Mouse (Mus musculus): ENCODE results near the gene Pxn. TPM values are rescaled to one million over a fixed set of nuclear protein-coding genes. Genes with fewer than 3 reads are reported as not detected.
A peak's percentile ranks its signal among the peaks of the same experiment; 100 is the strongest.

Gene Pxn
- total and polyA plus RNA-seq, 2 experiments from 2014 or later = 18.0 to 41.0 TPM

GRCm38 (mm10) chr5:115525943-115526342, 19.5 kb downstream of the Pxn start:
- peaks cover 30% of the 10 kb centered on the region for H3K4me1 ChIP-seq (ENCODE audit: insufficient read depth, low read length)
- ATAC-seq = no peak
- no peak for TF ChIP-seq CTCF (IDR thresholded peaks at IDR 0.05; ENCODE audit: low read depth)
- 57% methylated on average over 9 of the region's 9 CpGs for WGBS
- H3K4me3 ChIP-seq (ENCODE audit: low read length) = no peak overlapping the region
- no peak for DNase-seq (ENCODE audit: low spot score)
- no peaks in the 10 kb centered on the region for H3K36me3 ChIP-seq (ENCODE audit: insufficient read depth, low read length)
- H3K9ac ChIP-seq (replicated peaks; ENCODE audit: low read length) = no peak overlapping the region
- H3K4me2 ChIP-seq (ENCODE audit: low read depth, low read length) = no peak overlapping the region
- no peaks in the 10 kb centered on the region for H3K9me3 ChIP-seq (ENCODE audit: low read length)
- H3K27ac ChIP-seq = peak overlapping the region; percentile 11; the same call in 1 of the 2 replicates
- no peaks in the 10 kb centered on the region for H3K27me3 ChIP-seq (ENCODE audit: insufficient read depth, low read length)

GRCm38 (mm10) chr5:115526456-115527202, 20.2 kb downstream of the Pxn start:
- no peak for DNase-seq (ENCODE audit: low spot score)
- no peak overlapping the region for H3K4me2 ChIP-seq (ENCODE audit: low read depth, low read length)
- H3K36me3 ChIP-seq (ENCODE audit: insufficient read depth, low read length) = no peaks in the 10 kb centered on the region
- no peaks in the 10 kb centered on the region for H3K27me3 ChIP-seq (ENCODE audit: insufficient read depth, low read length)
- H3K4me3 ChIP-seq (ENCODE audit: low read length) = no peak overlapping the region
- ATAC-seq = no peak
- no peak overlapping the region; the same call in 1 of the 2 replicates for H3K27ac ChIP-seq
- peaks cover 37% of the 10 kb centered on the region for H3K4me1 ChIP-seq (ENCODE audit: insufficient read depth, low read length)
- no peaks in the 10 kb centered on the region for H3K9me3 ChIP-seq (ENCODE audit: low read length)
- 83% methylated on average over 17 of the region's 17 CpGs for WGBS
- no peak overlapping the region for H3K9ac ChIP-seq (replicated peaks; ENCODE audit: low read length)
- TF ChIP-seq CTCF (IDR thresholded peaks at IDR 0.05; ENCODE audit: low read depth) = no peak

GRCm38 (mm10) chr5:115528128-115528527, 21.7 kb downstream of the Pxn start:
- peaks cover 46% of the 10 kb centered on the region for H3K4me1 ChIP-seq (ENCODE audit: insufficient read depth, low read length)
- H3K9ac ChIP-seq (replicated peaks; ENCODE audit: low read length) = no peak overlapping the region
- H3K4me3 ChIP-seq (ENCODE audit: low read length) = no peak overlapping the region
- no peaks in the 10 kb centered on the region for H3K9me3 ChIP-seq (ENCODE audit: low read length)
- 87% methylated on average over 5 of the region's 5 CpGs for WGBS
- H3K27me3 ChIP-seq (ENCODE audit: insufficient read depth, low read length) = no peaks in the 10 kb centered on the region
- H3K4me2 ChIP-seq (ENCODE audit: low read depth, low read length) = no peak overlapping the region
- TF ChIP-seq CTCF (IDR thresholded peaks at IDR 0.05; ENCODE audit: low read depth) = no peak
- no peaks in the 10 kb centered on the region for H3K36me3 ChIP-seq (ENCODE audit: insufficient read depth, low read length)
- ATAC-seq (no peak), DNase-seq (ENCODE audit: low spot score) (no peak)
- no peak overlapping the region for H3K27ac ChIP-seq

DNA sequence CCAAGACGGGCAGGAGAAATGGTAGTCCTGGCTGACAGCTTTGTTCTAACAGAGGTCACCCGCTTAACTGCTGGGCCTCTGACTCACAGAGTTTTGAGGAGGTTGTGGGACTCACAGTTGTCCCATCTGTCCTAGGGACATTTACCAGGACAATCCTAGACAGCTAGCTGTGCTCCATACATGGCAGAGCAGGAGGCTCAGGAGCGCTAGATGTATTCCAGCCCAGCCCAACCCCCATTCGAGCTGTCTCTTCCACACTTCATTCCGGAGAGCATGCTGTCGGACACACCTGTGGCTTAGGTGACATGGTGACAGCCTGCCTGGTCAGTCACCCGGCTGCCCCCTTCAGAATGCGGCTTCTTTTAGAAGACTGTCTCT, 22.9 kb downstream of the Pxn start:
- H3K9me3 ChIP-seq (ENCODE audit: low read length) = no peaks in the 10 kb centered on the region
- no peak overlapping the region for H3K4me3 ChIP-seq (ENCODE audit: low read length)
- no peak for TF ChIP-seq CTCF (IDR thresholded peaks at IDR 0.05; ENCODE audit: low read depth)
- DNase-seq (ENCODE audit: low spot score) (no peak), ATAC-seq (no peak)
- peak overlapping the region; percentile 66 for H3K27ac ChIP-seq
- no peaks in the 10 kb centered on the region for H3K27me3 ChIP-seq (ENCODE audit: insufficient read depth, low read length)
- no peak overlapping the region for H3K4me2 ChIP-seq (ENCODE audit: low read depth, low read length)
- no peak overlapping the region for H3K9ac ChIP-seq (replicated peaks; ENCODE audit: low read length)
- peaks cover 44% of the 10 kb centered on the region for H3K4me1 ChIP-seq (ENCODE audit: insufficient read depth, low read length)
- H3K36me3 ChIP-seq (ENCODE audit: insufficient read depth, low read length) = no peaks in the 10 kb centered on the region
- 67% methylated on average over 8 of the region's 8 CpGs for WGBS

- no peak overlapping the region for H3K9ac ChIP-seq (replicated peaks; ENCODE audit: low read length)
- H3K4me2 ChIP-seq (ENCODE audit: low read depth, low read length) = 0 out of 2 replicates have a peak overlapping the region, but pooled peaks have one; percentile 5
- no peak overlapping the region for H3K4me3 ChIP-seq (ENCODE audit: low read length)
- H3K4me1 ChIP-seq (ENCODE audit: insufficient read depth, low read length) = peaks cover 41% of the 10 kb centered on the region
- 38% methylated on average over 5 of the region's 7 CpGs for WGBS
- H3K36me3 ChIP-seq (ENCODE audit: insufficient read depth, low read length) = no peaks in the 10 kb centered on the region
- no peaks in the 10 kb centered on the region for H3K27me3 ChIP-seq (ENCODE audit: insufficient read depth, low read length)
- TF ChIP-seq CTCF (IDR thresholded peaks at IDR 0.05; ENCODE audit: low read depth) = no peak
- DNase-seq (ENCODE audit: low spot score) (no peak), ATAC-seq (no peak)
- H3K9me3 ChIP-seq (ENCODE audit: low read length) = no peaks in the 10 kb centered on the region
- H3K27ac ChIP-seq = peak overlapping the region; percentile 66
Observed at GRCm38 (mm10) chr5:115529742-115530446, 23.4 kb downstream of the Pxn start.

DNA sequence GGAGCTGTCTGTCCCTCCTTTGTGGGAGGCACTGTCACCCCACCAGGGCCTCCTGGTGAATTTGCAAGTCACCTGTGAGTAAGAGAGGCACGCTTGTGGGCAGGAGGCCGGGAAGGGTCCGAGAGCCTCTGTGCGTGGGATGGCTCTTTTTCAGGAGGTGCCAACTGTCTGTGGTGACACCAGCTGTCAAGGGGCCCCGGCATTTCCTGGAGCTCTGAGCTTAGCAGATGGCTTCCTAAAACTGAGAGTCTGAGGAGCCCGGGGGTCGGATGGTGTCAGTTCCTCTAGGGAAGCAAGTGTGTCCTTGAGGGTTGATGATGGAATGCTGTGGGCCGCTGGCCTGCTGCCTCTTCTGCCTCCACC, 24.0 kb downstream of the Pxn start:
- Histone ChIP-seq H3K9me3 (ENCODE audit: low read length) (no peaks in the 10 kb centered on the region), H3K9ac (replicated peaks; ENCODE audit: low read length) (no peak overlapping the region), H3K4me1 (ENCODE audit: insufficient read depth, low read length) (peaks cover 41% of the 10 kb centered on the region), H3K27me3 (ENCODE audit: insufficient read depth, low read length) (no peaks in the 10 kb centered on the region), H3K4me2 (ENCODE audit: low read depth, low read length) (0 out of 2 replicates have a peak overlapping the region, but pooled peaks have one; percentile 5), H3K27ac (peak overlapping the region; percentile 66), H3K36me3 (ENCODE audit: insufficient read depth, low read length) (no peaks in the 10 kb centered on the region), H3K4me3 (ENCODE audit: low read length) (no peak overlapping the region)
- ATAC-seq (no peak), DNase-seq (ENCODE audit: low spot score) (no peak)
- no peak for TF ChIP-seq CTCF (IDR thresholded peaks at IDR 0.05; ENCODE audit: low read depth)
- 44% methylated on average over 8 of the region's 8 CpGs for WGBS

All from hindbrain, postnatal 0 days (tissue).